Mouse (Mus musculus): ENCODE measurements around the gene Mrvi1. TPM values are rescaled to one million over a fixed set of nuclear protein-coding genes. Genes with fewer than 3 reads are reported as not detected.

The Mrvi1 gene
- total RNA-seq (2021): 11.6 and 13.0 TPM in 2 replicates
- long read RNA-seq, experiment 1, partial matches to known transcripts: 0 of 1 reads
- long read RNA-seq, experiment 1, other reads (novel, unspliced or antisense): 1 of 1 reads
- long read RNA-seq, experiment 2, partial matches to known transcripts: 2 of 3 reads
- long read RNA-seq, experiment 2, other reads (novel, unspliced or antisense): 1 of 3 reads

GRCm38 (mm10) chr7:110982053-110982705 is at the start of gene Mrvi1:
TSS of gene Mrvi1 (minus strand) at chr7:110982461.
- peak; percentile 72 for DNase-seq

- no peak for DNase-seq
These were observed 46.8 kb upstream of the Mrvi1 start for GRCm38 (mm10) chr7:111029046-111029553.

- peak; percentile 97 for DNase-seq
These were observed 46.2 kb upstream of the Mrvi1 start, which contains the start of gene Ctr9 for GRCm38 (mm10) chr7:111028281-111029045. TSS of gene Ctr9 (plus strand) at chr7:111028951.

GRCm38 (mm10) chr7:111024912-111025311 is 42.7 kb upstream of the Mrvi1 start:
- no peak for DNase-seq

- DNase-seq: no peak
These were observed 41.9 kb upstream of the Mrvi1 start for GRCm38 (mm10) chr7:111024068-111024594.

GRCm38 (mm10) chr7:111020814-111021213 is 38.6 kb upstream of the Mrvi1 start:
- DNase-seq: no peak

- DNase-seq: no peak
These were observed 34.7 kb upstream of the Mrvi1 start for GRCm38 (mm10) chr7:111016921-111017320.

- no peak for DNase-seq
These were observed 33.5 kb upstream of the Mrvi1 start for GRCm38 (mm10) chr7:111015731-111016130.

- DNase-seq: peak; percentile 95
These were observed 32.6 kb upstream of the Mrvi1 start for GRCm38 (mm10) chr7:111014893-111015292.

GRCm38 (mm10) chr7:111014039-111014605 is 31.9 kb upstream of the Mrvi1 start:
- no peak for DNase-seq

- no peak for DNase-seq
These were observed 22.0 kb upstream of the Mrvi1 start for GRCm38 (mm10) chr7:111004136-111004840.

- DNase-seq: no peak
These were observed 16.9 kb upstream of the Mrvi1 start for GRCm38 (mm10) chr7:110998887-110999827.

- no peak for DNase-seq
These were observed 8.9 kb upstream of the Mrvi1 start for GRCm38 (mm10) chr7:110991221-110991494.

- no peak for DNase-seq
These were observed 8.3 kb upstream of the Mrvi1 start for GRCm38 (mm10) chr7:110990356-110991220.

- DNase-seq: peak; percentile 24
These were observed 7.1 kb upstream of the Mrvi1 start for GRCm38 (mm10) chr7:110989286-110989879.

- no peak for DNase-seq
These were observed 5.8 kb upstream of the Mrvi1 start for GRCm38 (mm10) chr7:110988081-110988480.

GRCm38 (mm10) chr7:110985581-110986265 is 3.5 kb upstream of the Mrvi1 start:
- DNase-seq: peak; percentile 62

GRCm38 (mm10) chr7:110983621-110984020 is 1.4 kb upstream of the Mrvi1 start:
- DNase-seq: no peak

GRCm38 (mm10) chr7:110982764-110983163 is 503 bp upstream of the Mrvi1 start:
- DNase-seq: peak; percentile 79

All from adrenal gland, postnatal 14 days (tissue).